Mouse (Mus musculus) midbrain, embryonic 14.5 days (tissue): ENCODE data around the gene Clba1. TPM values are rescaled to one million over a fixed set of nuclear protein-coding genes. Genes with fewer than 3 reads are reported as not detected.

Source experiments
- ATAC-seq: fragments of 200-750 bp; cut with Nextera tagmentation; 2 replicates; pipeline ENCODE4 v1.8.0; 2017; ENCODE audit warnings: moderate number of reproducible peaks, moderate library complexity; ENCODE audit not compliant: low FRiP score, low TSS enrichment
- DNase-seq: peaks from one replicate; pipeline ENCODE4 v3.0.0-alpha.2; 2015
- H3K27ac ChIP-seq: fragments of 300-500 bp; sonication (generic); replicated peaks from 2 replicates; pipeline ENCODE4 v1.5.1; 2014; ENCODE audit warnings: mild to moderate bottlenecking, low read depth, low read length, moderate library complexity
- H3K27me3 ChIP-seq: fragments of 300-500 bp; sonication (generic); 2 replicates; pipeline ENCODE4 v1.6.1; 2014; ENCODE audit warnings: low read length, control low read depth, mixed read lengths; ENCODE audit not compliant: control insufficient read depth, insufficient read depth
- H3K36me3 ChIP-seq: fragments of 300-500 bp; sonication (generic); 2 replicates; pipeline ENCODE4 v1.6.1; 2014; ENCODE audit warnings: low read length, control low read depth; ENCODE audit not compliant: control insufficient read depth, insufficient read depth
- H3K4me1 ChIP-seq: fragments of 300-500 bp; sonication (generic); 2 replicates; pipeline ENCODE4 v1.6.1; 2014; ENCODE audit warnings: mild to moderate bottlenecking, antibody characterized with exemption, low read length, control low read depth; ENCODE audit not compliant: control insufficient read depth, insufficient read depth
- H3K4me2 ChIP-seq: fragments of 300-500 bp; sonication (generic); 2 replicates; pipeline ENCODE4 v1.6.1; 2014; ENCODE audit warnings: mild to moderate bottlenecking, low read length, moderate library complexity
- H3K4me3 ChIP-seq: fragments of 300-500 bp; sonication (generic); replicated peaks from 2 replicates; pipeline ENCODE4 v1.5.1; 2014; ENCODE audit warnings: low read depth, low read length
- H3K9ac ChIP-seq: fragments of 300-500 bp; sonication (generic); replicated peaks from 2 replicates; pipeline ENCODE4 v1.6.1; 2014; ENCODE audit warnings: mild to moderate bottlenecking, low read length, moderate library complexity
- H3K9me3 ChIP-seq: fragments of 300-500 bp; sonication (generic); 2 replicates; pipeline ENCODE4 v1.6.1; 2016; ENCODE audit warnings: low read length, control low read depth, mixed read lengths; ENCODE audit not compliant: control insufficient read depth
- WGBS: fragments of 180-500 bp; shearing (Covaris S2); extraction: QIAGEN DNeasy Blood & Tissue Kit; methylation state at CpG from one replicate; pipeline ENCODE4 v1.1.7; 2014; 5-methylcytosine and 5-hydroxymethylcytosine counted together
- polyA plus RNA-seq: library from polyadenylated mRNA; unstranded; fragments of >200 nt; fragmentation: Nextera tagmentation; extraction: Ambion mirVana; gene quantifications from 2 replicates; pipeline ENCODE4 v1.2.1, GENCODE M21; 2014

Gene Clba1
- polyA plus RNA-seq, 1 experiment from 2014 or later: 21.4 TPM

DNA sequence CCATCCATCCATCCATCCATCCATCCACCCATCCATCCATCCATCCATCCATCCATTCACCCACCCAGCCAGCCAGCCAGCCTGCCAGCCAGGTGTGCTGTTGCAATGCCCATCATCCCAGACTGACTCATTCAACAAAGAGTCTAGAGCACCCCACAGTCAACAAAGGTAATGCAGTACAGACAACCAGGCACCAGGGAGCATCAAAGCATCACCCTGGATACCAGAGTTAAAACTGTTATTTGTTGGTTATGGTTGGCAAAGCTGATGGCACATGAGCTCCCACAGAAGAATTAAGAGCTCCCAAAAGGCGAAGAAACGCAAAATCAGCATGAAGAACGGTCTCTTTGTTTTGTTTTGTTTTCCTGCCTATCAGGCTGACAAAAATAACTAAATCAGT lies 47.6 kb downstream of the Clba1 start:
- no peaks in the 10 kb centered on the region for H3K27me3 ChIP-seq
- H3K9ac ChIP-seq: no peak overlapping the region
- no peak for ATAC-seq
- no peak overlapping the region for H3K4me3 ChIP-seq
- no peak overlapping the region for H3K4me2 ChIP-seq
- 86% methylated on average over 3 of the region's 3 CpGs for WGBS
- H3K4me1 ChIP-seq: no peaks in the 10 kb centered on the region
- no peak for DNase-seq
- no peaks in the 10 kb centered on the region for H3K9me3 ChIP-seq
- H3K27ac ChIP-seq: no peak overlapping the region
- H3K36me3 ChIP-seq: no peaks in the 10 kb centered on the region

DNA sequence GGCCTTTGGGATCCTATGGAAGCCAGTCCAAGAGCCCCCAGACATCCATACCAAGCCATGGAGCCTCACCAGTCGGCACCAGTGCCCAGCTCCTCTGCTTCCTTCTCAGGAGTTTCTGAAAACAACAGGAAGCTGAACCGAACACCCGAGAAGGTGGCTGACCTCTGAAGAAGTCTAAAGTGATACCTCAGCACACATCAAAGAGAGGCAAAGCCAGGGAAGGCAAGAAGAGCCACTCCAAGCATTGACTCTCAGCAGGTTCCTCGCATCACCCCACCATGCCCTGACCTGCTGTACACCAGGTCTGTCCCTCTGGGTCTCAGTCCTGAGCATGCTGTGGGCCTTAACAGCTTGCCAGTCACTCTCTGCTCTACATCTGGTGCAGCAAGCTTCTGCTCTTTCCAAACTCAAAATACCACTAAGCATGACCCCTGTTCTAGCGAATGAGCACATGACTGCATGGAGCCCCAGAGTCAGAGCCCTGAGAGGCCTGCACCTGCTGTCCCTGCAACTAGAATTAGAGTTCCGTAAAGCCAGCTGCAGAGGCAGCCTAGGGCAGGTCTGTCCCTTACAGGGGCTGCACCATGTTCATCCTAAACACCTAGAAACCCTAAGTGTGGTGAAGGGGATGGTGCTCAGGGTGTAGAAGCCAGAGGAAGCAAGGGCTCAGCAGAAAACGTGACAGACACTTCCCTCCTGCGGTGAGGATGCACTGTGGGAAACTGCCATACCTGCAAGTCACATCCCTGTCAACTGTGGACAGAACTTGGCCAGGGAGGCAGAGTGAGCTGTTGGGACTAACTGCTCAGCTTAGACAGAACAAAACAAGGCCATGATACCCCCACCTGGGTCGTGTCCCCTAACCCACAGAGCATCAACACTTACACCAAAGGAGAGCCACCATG lies 48.5 kb downstream of the Clba1 start:
- no peaks in the 10 kb centered on the region for H3K36me3 ChIP-seq
- ATAC-seq: no peak
- H3K4me1 ChIP-seq: no peaks in the 10 kb centered on the region
- no peaks in the 10 kb centered on the region for H3K9me3 ChIP-seq
- no peak overlapping the region for H3K4me2 ChIP-seq
- no peak overlapping the region for H3K27ac ChIP-seq
- 75% methylated on average over 9 of the region's 9 CpGs for WGBS
- no peak for DNase-seq
- no peaks in the 10 kb centered on the region for H3K27me3 ChIP-seq
- H3K9ac ChIP-seq: no peak overlapping the region
- no peak overlapping the region for H3K4me3 ChIP-seq

DNA sequence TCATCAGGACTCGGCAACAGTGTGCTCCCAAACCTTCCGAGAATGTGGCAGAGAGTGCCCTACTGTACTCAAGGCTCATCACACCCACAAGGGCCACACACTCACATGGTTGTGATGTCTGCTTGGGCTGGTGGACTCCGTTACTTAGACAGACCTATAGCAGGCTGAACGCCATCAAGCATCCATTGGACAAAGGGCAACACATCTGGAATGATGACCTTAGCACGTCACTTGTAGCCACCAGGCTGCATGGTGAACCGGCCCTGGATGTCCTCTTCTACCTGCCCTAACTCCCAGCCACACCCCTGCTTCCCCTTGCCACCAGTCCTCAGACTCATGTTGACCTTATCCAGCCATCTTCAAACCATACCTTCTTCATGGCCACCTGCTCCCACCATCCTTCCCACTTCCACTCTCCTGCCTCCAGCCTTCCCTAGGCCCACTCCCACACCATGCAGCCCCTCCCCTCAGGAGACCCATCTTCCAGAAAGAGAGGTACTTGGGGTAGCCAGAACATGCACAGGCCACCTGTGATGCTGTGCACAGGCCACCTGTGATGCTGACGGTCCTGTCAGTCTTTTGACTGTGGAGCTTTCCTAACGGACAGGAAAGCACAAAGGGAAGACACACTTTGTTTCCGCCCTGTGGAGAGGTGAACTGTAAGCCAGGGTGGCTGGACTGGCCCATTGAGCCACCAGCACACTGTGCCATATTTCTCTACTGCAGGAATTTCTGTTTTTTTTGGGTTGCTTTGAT lies 50.0 kb downstream of the Clba1 start:
- Histone ChIP-seq H3K27me3 (no peaks in the 10 kb centered on the region), H3K4me3 (no peak overlapping the region), H3K4me2 (no peak overlapping the region), H3K36me3 (no peaks in the 10 kb centered on the region), H3K9me3 (no peaks in the 10 kb centered on the region), H3K4me1 (no peaks in the 10 kb centered on the region), H3K9ac (no peak overlapping the region), H3K27ac (no peak overlapping the region)
- 91% methylated on average over 9 of the region's 9 CpGs for WGBS
- ATAC-seq (no peak), DNase-seq (no peak)

DNA sequence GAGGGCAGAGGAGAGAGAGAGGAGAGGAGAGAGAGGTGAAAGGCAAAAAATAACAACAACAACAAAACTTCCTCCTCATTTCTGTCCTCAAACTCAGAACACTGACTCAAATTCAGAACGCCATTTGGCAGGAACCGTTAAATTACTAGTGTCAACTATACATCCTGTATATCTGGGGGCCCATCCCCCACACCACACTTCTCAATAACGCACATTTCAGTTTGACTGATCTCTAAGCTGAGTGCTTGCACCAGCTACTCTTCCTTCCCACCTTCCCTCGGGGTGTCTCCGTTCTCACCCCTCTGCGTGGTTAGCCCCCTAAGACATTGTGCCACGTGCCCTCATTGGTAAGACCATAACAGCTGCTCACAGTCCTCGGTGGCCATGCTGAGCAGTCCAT lies 51.2 kb downstream of the Clba1 start:
- H3K4me3 ChIP-seq: no peak overlapping the region
- no peak overlapping the region for H3K9ac ChIP-seq
- H3K27ac ChIP-seq: no peak overlapping the region
- no peaks in the 10 kb centered on the region for H3K9me3 ChIP-seq
- 83% methylated on average over 8 of the region's 8 CpGs for WGBS
- H3K4me1 ChIP-seq: no peaks in the 10 kb centered on the region
- H3K4me2 ChIP-seq: no peak overlapping the region
- ATAC-seq: no peak
- H3K36me3 ChIP-seq: no peaks in the 10 kb centered on the region
- H3K27me3 ChIP-seq: no peaks in the 10 kb centered on the region
- DNase-seq: no peak

DNA sequence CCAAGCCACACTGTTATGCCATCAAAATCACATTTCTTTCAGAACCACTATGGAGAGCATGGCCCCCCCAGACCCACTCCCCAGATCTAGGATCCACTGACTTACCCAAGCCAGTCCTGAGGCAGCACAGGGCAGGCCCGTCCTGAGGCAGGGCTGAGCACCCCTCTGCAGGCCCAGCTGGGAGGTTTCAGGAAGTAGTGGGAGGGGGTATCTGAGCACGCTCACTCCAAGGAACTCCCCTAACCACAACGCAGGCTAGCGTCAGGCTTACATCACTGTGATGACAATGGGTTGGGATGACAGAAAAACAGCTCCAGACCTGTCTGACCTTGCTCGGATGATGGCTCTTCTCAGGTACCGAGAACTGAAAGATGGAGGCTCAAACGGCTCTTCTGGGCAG lies 52.0 kb downstream of the Clba1 start:
- Histone ChIP-seq H3K27ac (no peak overlapping the region), H3K4me1 (no peaks in the 10 kb centered on the region)

DNA sequence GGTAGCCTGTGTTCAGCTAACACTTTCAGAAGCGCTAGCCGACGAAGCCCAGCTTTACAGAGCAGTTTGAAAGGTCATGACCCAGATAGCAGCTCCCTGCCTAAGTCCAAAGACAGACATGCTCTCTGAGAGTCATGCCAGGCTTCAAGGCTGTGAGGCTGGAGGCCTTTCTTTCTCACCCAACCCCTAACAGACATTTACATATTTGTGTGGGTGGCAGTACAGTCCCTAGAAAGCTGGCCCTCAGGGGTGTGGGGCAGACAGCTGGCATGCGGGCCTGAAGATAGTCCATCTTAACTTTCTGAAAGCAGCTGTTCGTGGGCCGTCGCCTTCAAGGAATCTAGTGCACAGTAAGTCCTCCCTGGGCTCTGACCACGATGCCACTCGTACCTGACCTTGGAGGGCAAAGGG lies 53.2 kb downstream of the Clba1 start:
- ATAC-seq: no peak
- Histone ChIP-seq H3K9me3 (no peaks in the 10 kb centered on the region), H3K27me3 (no peaks in the 10 kb centered on the region), H3K36me3 (no peaks in the 10 kb centered on the region), H3K4me2 (no peak overlapping the region), H3K27ac (no peak overlapping the region), H3K9ac (no peak overlapping the region), H3K4me3 (no peak overlapping the region), H3K4me1 (no peaks in the 10 kb centered on the region)
- DNase-seq: no peak
- 57% methylated on average over 9 of the region's 9 CpGs for WGBS

More for the DNA sequence above, 52.0 kb downstream of the Clba1 start:
- no peak for ATAC-seq
- Histone ChIP-seq H3K4me3 (no peak overlapping the region), H3K9ac (no peak overlapping the region), H3K4me2 (no peak overlapping the region), H3K36me3 (no peaks in the 10 kb centered on the region), H3K27me3 (no peaks in the 10 kb centered on the region), H3K9me3 (no peaks in the 10 kb centered on the region)
- WGBS: 75% methylated on average over 7 of the region's 7 CpGs
- no peak for DNase-seq

DNA sequence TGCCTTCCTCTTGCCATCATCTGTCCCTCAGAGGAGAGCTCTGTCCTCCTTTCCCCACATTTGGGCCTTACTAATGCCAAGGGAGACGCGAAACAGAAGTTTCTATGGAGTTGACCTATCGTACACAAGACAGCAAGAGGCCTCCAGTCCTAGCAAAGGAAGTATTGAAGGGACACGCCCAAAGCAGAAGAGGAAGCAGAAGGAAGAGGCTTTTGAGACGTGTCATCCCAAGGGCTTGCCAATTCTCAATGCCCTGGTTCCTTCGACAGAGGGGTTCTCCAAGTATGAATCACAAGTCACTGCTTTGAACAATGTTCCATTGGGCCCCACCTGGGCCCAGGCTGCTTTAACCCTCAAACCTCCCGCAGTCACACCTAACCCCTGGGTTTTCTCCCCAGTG lies 56.1 kb downstream of the Clba1 start:
- no peak overlapping the region for H3K9ac ChIP-seq
- no peak overlapping the region for H3K27ac ChIP-seq
- WGBS: 88% methylated on average over 7 of the region's 7 CpGs
- no peak for DNase-seq
- H3K4me3 ChIP-seq: no peak overlapping the region
- no peak for ATAC-seq
- H3K4me2 ChIP-seq: no peak overlapping the region
- H3K4me1 ChIP-seq: no peaks in the 10 kb centered on the region
- H3K27me3 ChIP-seq: no peaks in the 10 kb centered on the region
- no peaks in the 10 kb centered on the region for H3K9me3 ChIP-seq
- no peaks in the 10 kb centered on the region for H3K36me3 ChIP-seq
